Mouse (Mus musculus) CD8-positive naive resting alpha-beta T cell, adult 2 months (primary cell): ENCODE measurements around the gene Vstm4.

Experiments used
- DNase-seq, 2 experiments: peaks; one replicate each; pipeline ENCODE4 v3.0.0; 2022; ENCODE audit warnings: low read depth in 2 of 2, low spot score in 2 of 2

The Vstm4 gene

DNA sequence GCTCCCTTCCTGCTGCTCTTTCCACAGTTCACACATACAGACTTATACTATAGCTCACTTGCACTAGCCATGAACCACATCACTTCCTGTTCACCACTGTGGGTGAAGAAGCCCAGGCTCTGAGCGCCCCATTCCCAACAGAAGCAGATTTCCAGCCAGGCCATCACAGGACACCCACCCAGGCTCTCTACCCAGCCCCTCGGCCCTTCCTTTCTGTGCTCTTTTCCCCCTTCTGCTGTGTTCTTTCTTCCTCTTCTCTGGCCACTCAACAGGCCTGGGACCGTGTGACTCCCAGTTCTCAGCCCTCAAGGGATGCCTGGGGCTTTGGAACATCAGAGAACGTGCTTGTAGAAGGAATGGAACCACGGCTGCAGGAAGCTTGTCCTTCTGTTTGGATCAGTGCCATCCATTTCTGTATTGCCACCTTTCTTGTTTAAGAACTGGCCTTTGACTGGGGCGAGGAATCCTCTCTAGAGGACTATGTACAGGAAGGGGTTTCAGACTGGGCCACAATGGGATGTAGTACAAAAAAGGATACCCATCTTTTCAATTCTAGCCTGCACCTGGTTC, 2.5 kb downstream of the Vstm4 start:
- DNase-seq = no peak

DNA sequence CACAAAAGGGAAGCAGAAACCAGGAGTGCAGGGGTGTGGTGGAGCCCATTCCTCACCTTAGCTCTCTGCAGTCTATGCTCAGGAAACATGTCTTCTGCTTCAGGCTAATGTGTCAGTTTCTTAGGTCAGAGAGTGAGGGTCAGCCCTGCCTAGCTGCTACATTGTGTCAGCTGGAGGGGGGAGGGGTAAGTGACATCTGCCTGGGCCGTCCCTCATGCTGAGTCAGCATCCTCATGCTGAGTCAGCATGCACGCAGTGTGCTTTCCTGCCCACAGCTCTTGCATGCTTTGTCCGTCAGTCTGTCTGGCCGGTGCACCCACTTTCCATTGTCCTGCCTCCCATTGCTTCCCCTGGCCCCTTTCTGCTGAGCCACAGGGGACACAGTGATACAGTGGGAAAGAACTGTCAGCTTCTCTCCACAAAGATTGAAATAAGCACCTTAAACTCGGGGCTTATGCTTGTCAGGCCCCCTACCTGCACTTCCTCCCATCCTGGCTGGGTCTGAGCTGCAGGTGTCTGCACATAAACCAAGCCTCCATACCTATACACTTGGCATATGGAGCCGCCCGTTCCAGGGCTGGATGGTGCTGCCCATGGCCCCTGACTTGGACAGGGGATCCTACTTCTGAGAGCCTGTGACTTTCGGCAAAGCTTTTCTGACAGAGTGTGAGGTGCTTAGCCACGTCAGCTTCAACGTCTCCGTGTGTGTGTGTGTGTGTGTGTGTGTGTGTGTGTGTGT, 3.4 kb downstream of the Vstm4 start:
- DNase-seq = no peak

DNA sequence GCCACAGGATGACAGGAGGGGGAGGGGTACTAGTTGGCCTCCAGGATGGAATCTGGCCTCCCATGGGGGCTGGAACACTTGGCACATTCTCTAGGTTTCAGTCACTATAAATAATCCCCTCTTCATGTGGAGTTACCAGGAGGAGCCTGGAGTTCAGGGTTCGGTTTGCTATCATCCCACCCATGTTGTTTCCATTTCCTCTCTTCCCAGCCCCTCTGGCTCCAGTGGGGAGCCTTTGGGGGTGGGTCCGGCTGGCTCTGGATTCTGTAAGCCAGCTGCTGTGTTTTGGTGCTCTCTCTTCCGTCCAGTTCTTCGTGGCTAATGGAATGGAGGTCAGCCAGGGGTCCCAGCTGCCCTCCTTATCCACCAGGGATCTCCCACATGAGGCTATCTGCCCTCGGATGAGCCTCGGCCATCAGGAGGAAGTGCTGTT, 4.6 kb downstream of the Vstm4 start:
- no peak for DNase-seq

DNA sequence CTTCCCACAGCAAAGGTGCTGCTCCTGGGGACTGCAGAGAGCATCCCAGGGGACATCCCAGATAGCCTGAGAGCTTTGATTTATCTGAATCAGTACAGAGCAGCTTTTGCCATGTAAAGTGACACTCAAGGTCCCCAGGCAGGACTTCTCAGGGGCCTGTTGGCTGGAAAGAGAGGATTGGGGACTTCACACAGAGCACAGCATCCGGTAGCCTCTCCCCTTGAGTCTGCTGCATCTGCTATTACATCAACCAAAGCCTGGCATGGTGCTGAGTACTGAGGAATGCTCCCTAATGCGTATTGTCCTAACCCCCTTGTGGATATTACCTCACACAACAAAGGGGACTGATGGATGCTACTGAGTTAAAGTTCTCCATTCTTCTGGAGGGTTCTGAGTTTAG, 5.1 kb downstream of the Vstm4 start:
- no peak for DNase-seq

DNA sequence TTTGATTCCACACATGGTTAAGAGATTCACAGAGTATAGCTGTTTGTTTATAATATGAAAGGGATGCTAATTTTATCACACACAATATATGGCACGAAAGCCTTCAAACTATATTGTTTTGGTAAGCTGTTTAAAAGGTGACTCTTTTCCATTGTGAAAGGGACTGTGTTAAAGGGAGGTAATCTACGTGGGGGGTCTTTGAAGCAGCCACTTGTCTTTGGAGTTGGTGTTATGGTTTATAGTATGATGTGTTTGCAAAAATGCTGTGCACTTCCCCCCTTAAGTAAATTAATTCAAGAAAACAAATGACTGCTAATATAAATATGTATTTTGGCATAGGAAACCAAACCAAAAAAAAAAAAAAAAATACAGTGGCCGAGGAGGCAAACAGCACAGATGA, 8.8 kb downstream of the Vstm4 start:
- DNase-seq = no peak

DNA sequence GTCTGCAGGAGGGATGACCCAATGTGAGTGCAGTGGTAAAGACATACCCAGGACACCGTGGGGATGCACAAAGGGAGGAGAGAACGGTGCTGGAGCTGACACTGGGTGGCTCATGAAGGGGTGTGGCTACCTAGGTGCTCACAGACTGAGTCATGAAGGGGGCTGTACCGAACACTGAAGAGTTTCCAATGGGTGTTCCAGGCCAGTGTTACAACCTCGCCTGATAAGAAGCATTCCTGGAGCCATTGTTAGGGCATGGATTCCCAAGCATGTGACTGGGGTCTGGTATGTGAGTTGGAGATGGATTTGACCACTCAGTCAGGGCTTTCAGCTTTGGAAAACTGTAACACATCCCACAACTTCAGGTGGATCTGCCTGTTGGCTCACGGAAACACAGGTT, 15.4 kb downstream of the Vstm4 start:
- no peak for DNase-seq

DNA sequence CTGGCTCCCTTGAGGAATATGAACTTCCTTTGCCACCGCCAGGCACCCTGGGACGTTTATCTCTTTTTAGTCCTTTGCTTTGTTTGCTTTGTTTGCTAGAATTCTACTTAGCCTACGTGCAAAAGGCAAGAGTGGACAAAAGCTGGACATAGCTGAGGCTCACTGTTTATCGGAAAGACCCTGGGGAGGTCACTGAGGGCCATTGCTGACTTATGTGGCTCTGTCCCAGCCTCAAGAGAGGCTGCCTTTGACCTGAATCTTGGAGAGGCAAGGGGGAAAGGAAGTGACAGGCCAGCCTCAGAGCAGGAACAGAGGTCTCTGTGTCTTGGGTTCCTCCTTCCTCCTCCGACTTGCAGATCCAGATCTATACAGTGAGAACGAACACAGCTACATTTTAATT, 21.0 kb downstream of the Vstm4 start:
- DNase-seq = no peak

DNA sequence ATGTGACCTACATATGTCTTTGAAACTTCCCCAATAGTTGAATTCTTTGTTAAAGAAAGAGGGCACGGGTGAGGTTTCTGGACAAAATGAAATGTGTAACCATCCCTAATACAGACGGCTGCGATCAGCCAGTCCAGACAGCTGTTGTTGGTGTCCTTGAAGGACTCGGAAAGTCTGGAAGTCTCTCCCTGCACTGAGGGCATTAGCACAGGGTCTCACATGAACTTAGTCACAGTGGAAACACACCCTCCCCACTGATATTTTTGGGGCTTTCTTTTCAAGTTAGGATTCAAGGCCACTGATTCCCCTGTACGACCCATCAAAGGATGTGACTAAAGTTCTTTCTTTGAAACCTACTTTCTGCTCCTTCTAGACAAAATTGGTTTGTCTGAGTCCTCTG, 23.8 kb downstream of the Vstm4 start:
- DNase-seq = no peak

DNA sequence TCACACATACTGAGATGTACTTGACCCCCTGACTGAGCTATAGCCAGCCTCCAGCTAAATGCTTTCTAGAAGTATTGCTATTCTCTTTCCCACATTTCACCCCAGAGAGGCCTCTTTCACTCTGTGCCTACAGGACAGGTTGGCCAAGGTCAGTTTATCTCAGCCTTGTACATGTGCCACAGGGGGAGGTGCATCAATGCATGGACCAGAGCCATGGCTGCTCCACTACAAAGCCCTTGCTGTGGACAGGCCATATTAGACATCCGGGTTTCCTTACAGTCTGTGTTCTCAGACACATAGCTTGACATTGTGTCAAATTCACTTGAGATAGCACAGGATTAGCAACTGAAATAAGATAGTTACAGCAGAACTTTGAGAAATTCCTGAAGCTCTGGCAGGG, 25.1 kb downstream of the Vstm4 start:
- no peak for DNase-seq

DNA sequence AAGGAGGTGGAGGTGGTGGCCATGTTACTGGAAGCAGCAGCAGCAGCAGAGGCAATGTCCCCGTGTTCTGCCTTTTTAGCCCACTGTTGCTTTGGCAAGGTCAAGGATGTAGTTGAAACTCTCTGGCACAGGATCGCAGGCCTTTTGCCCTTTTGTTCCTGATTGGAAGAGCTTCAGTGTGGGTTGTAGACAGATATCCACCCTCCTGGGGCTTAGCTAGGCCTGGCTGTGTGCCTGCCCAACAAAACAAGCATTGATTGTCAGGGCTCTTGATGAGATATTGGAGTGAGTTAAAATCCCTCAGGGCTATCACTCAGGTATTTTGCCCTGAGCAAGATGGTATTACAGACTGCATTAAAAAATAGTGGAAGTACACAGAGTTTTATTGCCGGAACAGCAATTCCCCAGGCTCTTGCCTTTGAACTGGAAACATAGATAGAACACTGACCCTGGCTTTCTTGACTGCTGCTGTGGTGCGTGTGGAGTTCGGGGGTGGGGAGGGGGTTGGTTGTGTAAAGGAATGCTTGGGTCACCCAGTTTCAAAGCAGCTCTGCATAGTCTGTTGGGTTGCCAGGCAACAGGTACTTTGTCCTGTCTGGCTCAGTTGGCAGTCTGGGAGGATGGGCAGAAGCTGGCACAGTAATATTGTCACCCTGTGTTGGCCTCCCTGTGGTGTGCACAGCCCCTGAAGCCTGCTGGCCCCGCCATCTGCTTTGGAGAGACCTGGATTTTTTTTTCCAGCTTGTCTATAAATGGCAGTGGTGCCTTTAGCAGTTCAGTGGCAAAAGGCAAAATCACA, 32.5 kb downstream of the Vstm4 start:
- no peak for DNase-seq

DNA sequence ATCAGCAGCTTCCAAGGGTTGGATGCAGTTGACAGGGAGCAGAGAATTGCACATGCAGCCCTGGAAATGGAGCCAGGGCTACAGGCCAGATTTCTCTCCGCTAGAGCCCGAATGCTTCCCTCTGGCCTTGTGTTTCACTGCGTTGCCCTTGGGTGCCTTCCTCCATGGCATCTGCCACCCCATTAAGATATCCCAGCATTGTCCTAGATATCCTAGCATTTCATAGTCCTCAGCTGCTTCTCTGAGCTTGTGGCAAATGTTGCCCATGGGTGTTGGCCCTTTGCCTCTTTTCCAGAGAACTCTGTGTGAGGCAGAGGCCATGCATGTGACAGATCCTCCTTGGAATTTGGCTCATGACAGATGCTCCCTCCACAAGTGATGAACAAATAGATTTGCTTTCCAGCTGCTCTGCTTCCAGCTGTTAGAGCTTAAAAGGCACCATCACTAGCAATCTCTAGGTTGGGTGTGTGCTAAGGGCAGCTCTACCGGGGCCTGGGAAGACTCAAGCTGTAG, 37.8 kb downstream of the Vstm4 start:
- DNase-seq = no peak

DNA sequence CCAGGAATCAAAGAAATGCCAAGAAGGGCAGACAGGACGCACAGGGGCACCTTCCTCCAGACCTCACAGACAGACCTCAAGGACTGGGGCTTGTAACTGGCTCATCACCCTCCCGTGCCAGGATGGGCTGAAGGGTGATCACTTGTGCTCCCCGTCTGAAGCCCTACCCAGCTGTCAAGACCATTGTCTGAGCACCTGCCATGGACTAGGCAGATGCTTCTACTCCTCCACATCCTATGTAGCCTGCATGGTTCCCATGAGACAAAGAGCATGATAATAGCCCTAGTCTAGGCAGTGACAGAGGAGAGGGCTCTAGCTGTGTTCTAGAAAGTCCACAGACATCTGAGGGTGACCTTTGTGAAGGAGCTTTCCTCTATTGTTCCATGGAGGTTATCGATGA, 38.3 kb downstream of the Vstm4 start:
- no peak for DNase-seq

DNA sequence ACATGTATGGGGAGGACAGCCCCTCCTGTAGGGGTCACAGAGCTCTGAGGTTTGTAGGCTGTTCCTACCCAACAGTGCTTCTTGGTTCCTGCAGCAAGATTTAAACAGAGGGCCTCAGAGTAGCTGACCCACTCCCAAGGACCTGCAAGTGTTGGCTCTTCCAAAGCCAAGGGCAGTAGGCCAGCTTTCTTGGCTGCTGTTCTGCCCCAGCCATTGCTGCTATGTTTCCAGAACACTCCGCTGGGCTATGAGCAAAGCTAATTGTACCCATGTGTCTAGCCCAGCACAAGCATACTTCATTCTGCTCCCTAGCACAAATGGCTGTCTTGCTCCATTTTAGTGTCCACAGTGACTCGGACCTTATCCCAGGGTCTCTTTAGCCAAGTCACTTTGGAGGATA, 40.3 kb downstream of the Vstm4 start:
- DNase-seq = no peak

DNA sequence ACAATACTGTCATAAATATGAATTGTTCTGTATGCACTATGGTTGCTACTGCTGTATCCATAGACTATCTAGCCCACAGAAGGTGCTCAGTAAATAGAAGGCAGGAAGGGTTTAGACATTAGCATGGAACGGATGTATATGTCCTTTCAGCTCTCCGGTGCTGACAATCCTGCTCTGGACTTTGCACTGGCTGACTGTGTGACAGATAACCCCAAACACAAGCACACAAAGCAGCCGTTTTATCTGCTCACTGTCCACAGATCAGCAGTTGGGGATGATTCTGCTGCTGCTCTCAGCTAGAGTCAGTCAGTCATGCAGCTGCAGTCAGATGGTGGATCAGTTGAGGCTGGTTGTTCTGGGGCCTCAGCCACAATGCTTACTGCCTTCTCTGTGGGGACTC, 46.6 kb downstream of the Vstm4 start:
- DNase-seq = no peak

DNA sequence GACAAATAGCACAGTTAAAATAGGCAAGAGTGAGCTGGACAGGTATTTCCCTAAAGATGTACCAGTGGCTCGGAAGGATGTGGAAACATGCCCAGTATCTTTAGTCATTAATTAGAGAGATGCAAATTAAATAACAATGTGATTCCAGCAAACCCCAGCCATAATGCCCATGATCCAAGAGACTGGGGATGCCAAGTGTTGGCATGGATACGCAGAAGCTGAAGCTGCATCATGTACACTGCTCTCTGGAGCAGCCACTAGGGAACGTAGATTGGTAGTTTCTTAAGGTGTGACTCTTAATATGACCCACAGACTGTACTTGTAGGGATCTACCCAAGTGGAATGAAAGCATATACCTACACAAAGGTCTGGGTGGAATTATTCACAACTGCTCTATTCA, 50.0 kb downstream of the Vstm4 start:
- no peak for DNase-seq

DNA sequence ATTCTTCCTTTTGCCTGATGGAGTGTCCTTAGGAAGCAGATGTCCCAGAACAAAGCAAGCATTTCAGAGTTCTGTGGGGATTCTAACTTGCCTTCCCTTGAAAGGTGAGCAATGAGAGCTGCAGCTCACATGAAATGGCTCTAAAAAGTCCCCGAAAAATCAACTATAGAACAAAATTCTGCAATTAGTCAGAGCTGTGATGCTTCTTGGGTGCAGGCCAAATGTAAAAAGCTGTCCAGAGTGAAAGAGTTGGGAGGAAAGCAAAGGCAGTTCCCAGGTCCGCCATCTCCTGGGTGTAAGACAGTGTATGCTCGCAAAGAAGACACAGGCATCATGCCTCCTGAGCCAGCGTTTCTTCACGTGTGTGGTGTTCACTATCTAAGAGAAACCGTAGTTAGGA, 52.6 kb downstream of the Vstm4 start:
- no peak for DNase-seq

DNA sequence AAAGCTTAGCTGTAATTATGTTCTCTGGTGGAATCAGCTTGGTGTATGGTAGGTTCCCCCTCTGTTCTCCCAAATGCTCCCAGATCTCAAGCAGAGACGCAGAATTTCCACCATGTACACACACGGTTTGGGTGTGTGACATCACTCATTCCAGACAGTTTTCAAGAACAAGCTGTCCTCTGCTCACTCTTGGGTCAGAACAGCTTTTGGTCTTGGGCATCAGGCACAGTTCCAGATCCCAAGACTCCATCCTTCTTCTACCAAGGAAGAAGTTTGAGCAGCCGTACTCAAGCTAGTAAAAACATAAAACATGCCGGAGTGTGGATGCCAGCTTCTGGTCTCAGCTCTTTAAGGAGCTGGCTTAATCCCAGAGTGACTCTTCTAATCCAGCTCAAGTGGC, 54.6 kb downstream of the Vstm4 start:
- DNase-seq = no peak

DNA sequence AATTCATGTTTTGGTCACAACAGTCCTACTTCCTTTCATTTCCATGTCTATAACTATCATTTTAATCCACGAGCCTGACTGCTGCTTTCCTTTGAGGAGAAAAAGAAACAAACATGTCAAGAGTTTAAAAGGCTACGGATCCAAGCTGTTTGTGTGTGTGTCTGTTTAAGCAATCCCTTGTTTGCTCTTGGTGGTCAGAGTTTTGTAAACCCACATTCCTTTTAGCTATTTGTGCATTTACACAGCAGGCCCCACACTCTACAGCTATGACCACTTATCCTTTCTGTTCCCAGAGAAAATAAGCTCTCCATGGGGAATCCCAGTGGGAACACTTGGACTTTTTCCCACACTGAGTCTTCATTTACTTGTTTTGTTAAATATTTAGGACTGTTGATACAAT, 58.8 kb downstream of the Vstm4 start:
- no peak for DNase-seq

DNA sequence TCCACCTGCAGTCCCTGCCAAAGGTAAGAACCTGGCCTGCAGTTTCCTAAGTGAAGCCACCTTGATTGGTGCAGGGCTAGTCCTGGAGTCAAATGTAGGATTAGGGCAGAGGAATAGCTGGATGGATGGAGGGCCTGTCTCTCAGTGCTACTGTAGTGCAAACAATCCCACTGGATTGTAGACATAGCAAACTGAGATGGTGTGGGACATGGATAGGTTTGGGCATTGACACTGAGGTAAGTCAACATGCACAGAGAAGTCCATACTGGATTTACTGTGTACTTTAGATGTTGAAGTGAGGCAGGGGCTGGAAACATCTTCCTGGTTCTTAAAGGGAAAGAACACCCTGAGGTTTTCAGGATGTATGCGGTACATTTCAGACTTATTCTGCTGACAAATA, 61.4 kb downstream of the Vstm4 start:
- DNase-seq = no peak

DNA sequence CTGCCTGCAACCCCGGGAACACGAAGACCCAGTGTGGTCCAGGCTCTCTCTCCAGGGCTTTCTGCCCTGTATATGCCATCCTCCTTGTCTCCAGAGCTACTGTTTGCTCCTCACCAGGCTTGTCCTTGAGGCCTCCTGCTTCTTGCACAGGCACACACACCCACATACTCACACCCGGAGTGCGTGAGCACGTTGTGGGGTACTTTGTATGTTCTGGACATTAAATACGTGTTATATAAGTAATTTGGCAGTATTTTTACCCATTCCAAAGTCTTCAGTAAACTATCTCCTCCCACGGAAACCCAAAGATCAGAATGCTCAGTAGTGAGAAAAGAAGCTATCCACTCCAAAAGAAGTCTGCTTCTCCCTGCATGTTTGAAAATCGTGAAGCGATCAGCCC, 67.3 kb downstream of the Vstm4 start:
- DNase-seq = no peak

DNA sequence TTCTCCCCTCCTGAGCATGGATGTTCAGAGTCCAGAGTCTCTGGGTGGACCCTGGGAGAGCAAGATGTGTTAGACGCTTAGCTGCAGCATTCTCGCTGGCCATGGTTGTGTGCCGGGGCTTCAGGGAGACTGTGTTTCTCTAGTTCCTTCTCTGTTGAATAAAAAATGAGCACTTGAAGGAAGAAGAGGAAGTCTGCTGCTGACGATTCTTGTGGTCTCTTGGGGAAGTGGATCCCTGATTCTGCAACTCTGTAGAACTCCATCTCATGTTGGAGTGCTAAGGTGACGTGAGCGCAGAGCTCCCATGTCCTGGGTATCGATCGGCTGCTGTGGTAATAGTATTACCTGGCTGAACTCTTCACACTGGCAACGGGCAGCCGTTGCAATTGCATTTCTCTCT, 75.2 kb downstream of the Vstm4 start:
- DNase-seq = no peak

DNA sequence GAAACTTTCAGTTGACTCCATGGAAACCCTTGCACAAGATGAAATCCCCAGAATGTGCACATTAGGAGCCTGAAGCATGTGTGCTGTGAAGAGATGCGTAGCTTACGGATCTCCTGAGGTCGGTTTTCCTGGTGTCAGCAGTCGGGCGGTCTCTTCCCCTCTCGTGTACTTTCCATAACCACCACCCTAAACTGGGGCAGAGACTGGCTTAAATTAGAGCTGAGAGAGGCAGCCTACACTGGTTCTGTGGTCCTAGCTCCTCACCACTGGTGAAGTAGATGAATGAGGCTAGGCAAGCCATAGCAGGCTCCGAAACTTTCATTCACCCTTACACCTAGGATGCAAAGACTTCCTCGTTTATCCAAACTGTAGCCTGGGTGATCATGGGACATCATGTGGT, 75.7 kb downstream of the Vstm4 start:
- no peak for DNase-seq
